Mouse (Mus musculus) gastrocnemius, postnatal 10 days (tissue): ENCODE measurements at regions not wholly inside any gene's neighbourhood (a gene's known extent, or its start where the extent isn't known, plus 50 kb on each side); places are given as distances from the start of the nearest gene placed in this dataset.

Experiments
- DNase-seq: peaks from one replicate; pipeline ENCODE4 v3.0.0; 2021; ENCODE audit warnings: mixed read lengths

- no peak for DNase-seq
Measured at GRCm38 (mm10) chr10:12061069-12061861, 718.1 kb downstream of the Epm2a start.

DNA sequence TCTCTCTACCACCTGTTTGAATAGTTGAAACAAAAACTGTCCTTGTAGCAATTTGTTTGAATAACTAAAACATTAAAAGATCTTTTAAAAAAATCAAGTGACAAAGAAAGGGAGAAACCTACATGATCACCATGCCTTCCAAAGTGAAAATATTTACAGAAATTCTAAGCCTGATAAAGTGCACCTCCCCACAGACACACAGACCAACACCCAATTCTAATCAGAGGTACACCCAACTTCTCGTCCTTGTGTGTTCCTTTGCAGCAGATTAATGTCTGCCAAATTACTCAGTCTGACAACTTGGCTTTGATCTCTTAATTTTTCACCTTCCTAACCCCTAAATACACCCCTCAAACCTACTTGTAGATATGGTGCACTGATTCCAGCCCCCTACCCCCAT lies 719.1 kb downstream of the Epm2a start:
- DNase-seq, result no peak

GRCm38 (mm10) chr10:12083961-12084360 lies 740.8 kb downstream of the Epm2a start:
- no peak for DNase-seq

- no peak for DNase-seq
Measured at GRCm38 (mm10) chr10:12092521-12092920, 749.3 kb downstream of the Epm2a start.

DNA sequence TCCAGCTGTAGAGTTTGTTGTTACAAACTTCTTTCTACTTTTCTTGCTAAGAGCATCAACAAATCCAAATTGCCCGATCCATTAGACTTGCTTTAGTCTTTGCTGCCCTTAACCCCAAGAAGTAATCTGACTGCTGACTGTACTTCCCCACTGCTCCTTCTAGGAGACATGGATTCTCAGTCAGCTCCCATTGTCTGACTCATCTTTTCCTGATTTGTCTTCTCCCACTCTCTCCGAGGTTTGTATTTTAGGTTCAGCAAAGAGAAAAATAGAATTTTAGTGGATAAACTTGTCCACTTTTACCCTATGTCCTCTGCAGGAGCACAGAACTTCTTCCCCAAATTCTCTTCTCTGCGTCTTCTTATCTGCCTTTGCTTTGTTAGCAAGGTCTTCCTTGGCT lies 753.5 kb downstream of the Epm2a start:
- DNase-seq, result no peak

DNA sequence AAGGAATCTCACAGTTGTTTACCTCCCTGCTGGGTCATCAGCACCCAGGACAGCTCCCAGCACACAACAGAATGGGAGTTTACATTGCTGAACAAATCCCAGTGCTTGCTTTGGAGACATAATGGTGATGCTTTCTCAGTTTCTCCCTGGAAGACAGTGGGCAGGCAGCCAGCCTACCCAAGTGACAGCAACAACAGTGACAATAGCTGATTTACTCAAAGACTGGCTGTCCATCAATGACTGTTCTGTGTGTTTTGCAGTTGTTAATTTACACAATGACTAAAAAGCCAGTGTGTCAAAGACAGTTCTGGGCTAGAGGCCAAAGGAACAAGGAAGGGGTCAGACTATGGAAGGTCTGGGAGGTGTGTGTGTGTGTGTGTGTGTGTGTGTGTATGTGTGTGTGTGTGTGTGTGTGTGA lies 762.2 kb downstream of the Utrn start:
- peak; percentile 12 for DNase-seq

DNA sequence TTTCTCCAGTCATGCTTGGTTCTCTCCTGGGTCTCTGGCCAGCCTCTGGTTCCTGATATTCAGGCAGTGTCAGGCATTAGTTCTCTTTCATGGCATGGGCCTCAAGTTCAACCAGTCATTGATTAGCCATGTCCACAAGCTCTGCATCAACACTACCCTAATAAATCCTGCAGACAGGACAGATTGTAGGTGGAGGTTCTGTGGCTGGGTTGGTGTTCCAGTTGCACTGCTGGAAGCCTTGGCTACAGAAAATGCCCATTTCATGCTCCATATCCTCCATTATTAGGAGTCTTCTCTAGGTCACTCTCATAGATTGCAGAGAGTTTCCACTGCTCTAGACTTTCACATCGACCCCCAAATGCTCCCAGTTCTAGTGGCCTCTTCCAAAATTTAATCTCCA lies 757.4 kb downstream of the Utrn start:
- DNase-seq, result no peak

DNA sequence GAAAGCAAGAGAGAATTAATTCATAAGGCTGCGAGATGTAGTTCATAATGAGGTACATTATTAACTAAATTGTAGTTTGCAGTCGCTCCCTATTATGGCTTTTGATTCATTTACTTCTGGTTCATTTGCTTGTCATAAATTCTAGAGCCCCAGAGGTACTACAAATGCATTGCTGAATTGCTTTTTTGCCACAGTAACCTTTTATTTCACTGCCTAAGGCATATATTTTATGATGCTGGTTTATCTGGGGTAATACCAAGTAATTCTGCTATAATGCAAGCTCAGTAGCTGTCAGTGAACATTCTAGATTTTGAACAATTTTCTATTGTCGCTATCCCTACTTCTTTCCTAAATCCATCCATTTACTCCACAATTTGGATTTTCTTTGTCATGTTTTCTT lies 753.4 kb downstream of the Utrn start:
- no peak for DNase-seq

- DNase-seq, result no peak
Measured at GRCm38 (mm10) chr10:12116662-12117303, 752.4 kb downstream of the Utrn start.

DNA sequence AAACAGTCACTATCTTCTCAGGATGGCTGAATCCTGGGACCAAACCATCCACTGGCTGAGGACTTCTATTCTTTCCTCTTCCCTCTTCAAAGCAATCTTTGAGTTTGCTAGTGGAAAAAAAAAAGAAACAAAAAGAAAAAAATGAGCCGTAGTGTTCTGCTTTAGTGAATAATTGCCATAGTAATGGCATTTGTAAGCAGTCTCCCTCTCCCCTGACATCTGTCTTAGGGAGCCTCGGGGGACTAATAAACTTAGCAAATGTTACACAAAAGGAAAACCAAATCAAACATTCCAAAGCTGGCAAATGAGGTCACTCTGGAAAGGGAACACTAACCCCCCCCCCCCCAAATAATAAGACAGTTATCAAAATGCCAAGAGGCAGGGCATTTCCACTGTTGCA lies 744.9 kb downstream of the Utrn start:
- no peak for DNase-seq

- no peak for DNase-seq
Measured at GRCm38 (mm10) chr10:12129486-12129885, 739.7 kb downstream of the Utrn start.

- no peak for DNase-seq
Measured at GRCm38 (mm10) chr10:12144691-12145090, 724.5 kb downstream of the Utrn start.

DNA sequence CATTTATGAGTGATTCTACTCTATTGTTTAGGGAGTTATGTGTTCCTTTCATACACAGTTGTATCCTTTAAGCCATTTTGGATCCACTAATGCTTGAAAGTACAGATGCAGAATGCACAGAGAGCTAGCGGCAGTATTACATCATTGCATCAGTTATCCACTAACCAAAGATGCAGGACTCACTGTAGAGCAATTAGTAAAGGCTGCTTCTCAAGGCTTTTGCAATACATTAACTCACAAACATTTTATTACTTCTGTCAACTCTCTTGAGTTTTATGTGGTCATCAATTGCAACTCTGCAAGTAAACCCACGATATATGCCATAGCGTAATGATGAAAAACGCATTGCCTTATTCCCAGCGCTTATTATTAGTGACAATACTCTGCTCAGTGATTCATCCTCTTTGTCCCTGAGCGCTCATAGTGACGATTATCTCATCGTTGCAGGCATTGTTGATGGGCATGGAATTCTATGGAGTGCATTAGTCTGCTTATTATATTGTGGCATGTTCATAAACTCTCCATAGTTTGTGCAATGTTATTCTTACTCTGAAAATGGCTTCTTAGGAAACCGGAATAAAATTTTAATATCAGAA lies 722.1 kb downstream of the Utrn start:
- DNase-seq, result no peak

- DNase-seq, result no peak
Measured at GRCm38 (mm10) chr10:12170243-12170642, 698.9 kb downstream of the Utrn start.

DNA sequence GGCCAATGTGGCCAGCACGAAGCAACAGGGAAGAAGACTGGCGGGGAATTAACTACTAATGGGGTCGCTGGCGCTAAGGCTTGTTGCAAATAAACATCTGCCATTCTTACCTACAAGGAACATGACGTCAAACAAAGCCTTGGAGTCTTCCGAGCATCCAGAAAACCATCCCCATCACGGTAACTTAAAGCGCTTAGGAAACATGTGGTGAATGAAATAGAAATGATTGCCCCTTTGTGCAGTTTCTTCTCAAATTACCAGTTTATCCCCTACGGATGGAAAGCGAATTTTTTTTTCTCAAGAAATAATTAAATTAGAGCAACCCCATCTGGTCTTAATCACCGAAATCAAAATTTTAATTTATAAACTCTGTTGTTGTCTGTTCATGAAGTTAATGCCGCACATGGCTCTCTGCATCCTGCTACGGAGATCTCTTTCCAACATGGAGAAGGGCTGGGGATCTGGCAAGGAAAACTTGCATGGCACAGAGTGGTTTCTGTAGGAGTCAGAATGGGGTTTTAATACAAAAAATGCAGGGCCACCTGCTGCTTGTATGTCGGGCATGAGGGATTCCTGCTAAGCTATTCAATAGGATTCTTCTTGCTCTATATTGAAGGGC lies 694.9 kb downstream of the Utrn start:
- no peak for DNase-seq

GRCm38 (mm10) chr10:12175141-12175540 lies 694.0 kb downstream of the Utrn start:
- DNase-seq, result no peak

DNA sequence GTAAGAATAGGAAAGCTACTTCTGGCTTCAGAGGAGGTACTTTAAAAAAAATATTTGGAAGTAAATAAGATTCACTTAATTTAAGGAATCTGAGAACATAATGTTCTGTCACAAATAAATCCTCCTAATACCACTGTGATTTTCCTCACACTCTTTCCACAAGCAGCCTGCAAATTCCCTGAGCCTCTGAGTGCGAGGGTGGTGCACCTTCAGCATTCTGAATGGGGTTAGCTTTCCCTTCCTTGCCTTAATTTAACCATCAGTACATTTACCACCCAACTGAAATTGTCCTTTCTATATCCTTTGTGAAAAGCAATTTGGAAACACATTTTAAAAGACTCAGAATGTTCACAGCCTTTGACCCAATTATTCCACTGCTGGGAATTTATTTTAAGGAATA lies 691.7 kb downstream of the Utrn start:
- DNase-seq, result no peak

GRCm38 (mm10) chr10:12180965-12181364 lies 688.2 kb downstream of the Utrn start:
- DNase-seq, result no peak

- DNase-seq, result no peak
Measured at GRCm38 (mm10) chr10:12186918-12187639, 682.1 kb downstream of the Utrn start.

GRCm38 (mm10) chr10:12187669-12188342 lies 681.4 kb downstream of the Utrn start:
- DNase-seq, result no peak

DNA sequence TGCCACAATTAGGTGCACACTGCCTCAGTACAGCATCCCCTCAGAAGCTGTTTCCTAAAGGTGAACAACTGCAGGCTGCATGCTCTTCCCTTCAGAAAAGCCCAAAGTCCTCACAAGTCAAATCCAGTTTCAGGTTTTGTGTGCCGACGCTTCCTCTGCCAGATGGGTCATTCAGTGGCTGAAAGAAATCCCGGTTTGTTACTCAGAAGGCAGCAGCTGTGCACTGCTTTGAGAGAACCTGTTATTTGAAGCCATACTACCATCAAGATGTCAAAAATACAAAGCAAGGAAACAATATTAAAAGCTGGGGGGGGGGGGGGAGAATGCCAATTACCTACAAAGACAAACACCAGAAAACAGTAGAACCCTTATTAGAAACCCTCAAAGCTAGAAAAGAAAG lies 678.7 kb downstream of the Utrn start:
- no peak for DNase-seq

DNA sequence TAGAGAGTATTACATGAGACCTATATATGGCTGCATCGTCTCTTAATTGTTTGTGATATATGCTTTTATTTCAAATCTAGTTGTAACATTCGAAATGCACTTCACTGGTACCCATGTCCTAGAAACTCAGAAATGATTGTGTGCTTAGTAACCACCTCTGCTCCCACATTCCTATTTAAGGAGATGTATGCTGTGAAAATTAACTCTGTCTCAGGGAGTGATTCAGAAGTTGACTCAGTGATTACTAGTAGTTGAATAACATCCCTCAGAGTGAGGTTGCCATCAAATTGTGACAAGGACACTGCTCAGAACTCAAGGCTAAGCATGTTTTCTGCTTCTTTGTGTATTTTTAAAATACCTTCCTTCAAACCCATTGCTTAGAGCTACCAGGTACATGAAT lies 661.9 kb downstream of the Utrn start:
- no peak for DNase-seq
